Mouse (Mus musculus): ENCODE results near the gene Ifna1. TPM values are rescaled to one million over a fixed set of nuclear protein-coding genes. Genes with fewer than 3 reads are reported as not detected.

The Ifna1 gene
- total RNA-seq (2023): not detected

GRCm38 (mm10) chr4:88849698-88850097 lies at the start of gene Ifna1:
Ifna1 (plus strand) TSS chr4:88850087.

DNA sequence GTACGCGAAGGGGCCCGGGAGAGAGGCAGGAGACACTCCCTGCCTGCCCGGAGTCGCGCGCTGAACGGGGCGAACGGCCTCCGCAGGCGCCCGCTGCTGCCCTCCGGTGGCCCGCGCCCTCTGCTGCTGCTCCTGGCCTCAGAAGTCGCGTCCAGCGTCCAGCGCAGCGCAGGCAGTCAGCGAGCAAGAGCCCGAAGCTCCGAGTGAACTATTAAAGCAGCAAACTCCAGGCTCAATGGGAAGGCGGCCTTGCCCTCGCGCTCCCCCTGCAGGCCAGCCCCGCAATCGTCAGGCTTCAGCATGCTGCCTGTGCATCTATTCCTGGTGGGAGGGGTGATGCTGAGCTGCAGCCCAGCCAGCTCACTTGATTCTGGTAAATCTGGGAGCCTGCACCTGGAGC lies 46.9 kb upstream of the Ifna1 start, which contains the start of gene Gm13287:
TSS of gene Gm13287 (plus strand) at position 301 of the 400 bp plus-strand sequence.

GRCm38 (mm10) chr4:88805231-88805630 lies 44.7 kb upstream of the Ifna1 start, which contains the start of gene Gm13288:
Gm13288 (plus strand) TSS chr4:88805531.

DNA sequence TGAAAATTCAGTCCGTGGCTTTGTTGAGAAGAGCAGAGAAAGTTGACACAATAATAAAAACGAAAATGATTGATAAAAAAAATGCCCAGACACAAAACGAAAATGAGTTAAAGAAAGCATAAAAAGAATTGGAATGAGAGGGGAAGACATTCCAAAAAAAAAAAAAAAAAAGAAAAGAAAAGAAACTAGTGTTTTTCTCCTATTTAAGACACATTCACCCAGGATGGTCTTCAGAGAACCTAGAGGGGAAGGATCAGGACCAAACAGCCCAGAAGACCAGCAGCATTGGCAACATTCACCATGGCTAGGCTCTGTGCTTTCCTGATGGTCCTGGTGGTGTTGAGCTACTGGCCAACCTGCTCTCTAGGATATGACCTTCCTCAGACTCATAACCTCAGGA lies 34.0 kb upstream of the Ifna1 start, which contains the start of gene Ifna7:
TSS of gene Ifna7 (plus strand) at position 301 of the 400 bp plus-strand sequence.

DNA sequence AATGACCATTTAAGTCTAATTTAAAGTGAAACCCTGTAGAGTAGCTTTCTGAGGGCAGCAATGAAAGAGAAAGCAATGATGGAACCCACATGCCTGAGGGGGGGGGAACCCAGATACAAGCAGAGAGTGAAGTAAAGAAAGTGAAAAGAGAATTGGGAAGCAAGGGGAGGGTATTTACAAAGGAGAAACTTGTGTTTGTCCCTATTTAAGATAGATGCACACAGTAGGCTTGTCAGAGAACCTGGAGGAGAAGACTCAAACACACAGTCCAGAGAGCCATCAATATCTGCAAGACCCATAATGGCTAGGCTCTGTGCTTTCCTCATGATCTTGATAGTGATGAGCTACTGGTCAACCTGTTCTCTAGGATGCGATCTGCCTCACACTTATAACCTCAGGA lies 30.2 kb upstream of the Ifna1 start, which contains the start of gene Ifna11:
TSS of gene Ifna11 (plus strand) at position 301 of the 400 bp plus-strand sequence.

GRCm38 (mm10) chr4:88827116-88827515 lies 22.8 kb upstream of the Ifna1 start, which contains the start of gene Ifna6:
Ifna6 (plus strand) TSS chr4:88827416.

DNA sequence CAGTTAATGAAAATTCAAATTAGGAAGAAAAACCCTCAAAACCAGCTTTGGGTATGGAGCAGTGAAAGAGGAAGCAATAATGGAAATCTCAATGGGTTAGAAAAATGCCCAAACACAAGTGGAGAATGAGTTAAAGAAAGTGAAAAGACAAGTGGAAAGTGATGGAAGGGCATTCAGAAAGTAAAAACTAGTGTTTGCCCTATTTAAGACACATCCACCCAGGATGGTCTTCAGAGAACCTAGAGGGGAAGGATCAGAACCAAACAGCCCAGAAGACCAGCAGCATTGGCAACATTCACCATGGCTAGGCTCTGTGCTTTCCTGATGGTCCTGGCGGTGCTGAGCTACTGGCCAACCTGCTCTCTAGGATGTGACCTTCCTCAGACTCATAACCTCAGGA lies 14.7 kb upstream of the Ifna1 start, which contains the start of gene Ifna5:
TSS of gene Ifna5 (plus strand) at position 301 of the 400 bp plus-strand sequence.

GRCm38 (mm10) chr4:88841438-88841911 lies 8.4 kb upstream of the Ifna1 start, which contains the start of gene Ifna4:
Ifna4 (plus strand) TSS chr4:88841861.

GRCm38 (mm10) chr4:88880101-88880500 lies 30.2 kb downstream of the Ifna1 start, which contains the start of gene Ifne:
Ifne (minus strand) TSS chr4:88880201.

Other genes with a start within 250 kb of the Ifna1 start
- not detected for gene Ifna12, start 246.7 kb upstream of the Ifna1 start, total RNA-seq (2023)
- not detected for gene C87499, start 215.7 kb upstream of the Ifna1 start, total RNA-seq (2023)
- not detected for gene Ifna13, start 205.6 kb upstream of the Ifna1 start, total RNA-seq (2023)
- not detected for gene Ifna16, start 173.2 kb upstream of the Ifna1 start, total RNA-seq (2023)
- gene Ifna2, start 166.2 kb upstream of the Ifna1 start, total RNA-seq (2023): not detected
- gene Ifnab, start 158.7 kb upstream of the Ifna1 start, total RNA-seq (2023): not detected
- gene Gm26566, start 128.3 kb upstream of the Ifna1 start, total RNA-seq (2023): 1.9 TPM
- gene Klhl9, start 127.6 kb upstream of the Ifna1 start, total RNA-seq (2023): 51.2 TPM
- not detected for gene Gm13271, start 95.2 kb upstream of the Ifna1 start, total RNA-seq (2023)
- not detected for gene Gm13283, start 90.0 kb upstream of the Ifna1 start, total RNA-seq (2023)
- not detected for gene Gm13290, start 76.3 kb upstream of the Ifna1 start, total RNA-seq (2023)
- gene Gm13289, start 73.2 kb upstream of the Ifna1 start, total RNA-seq (2023): not detected
- gene Gm13272, start 70.2 kb upstream of the Ifna1 start, total RNA-seq (2023): not detected
- not detected for gene Ifnz, start 68.0 kb upstream of the Ifna1 start, total RNA-seq (2023)
- not detected for gene Gm13276, start 64.4 kb upstream of the Ifna1 start, total RNA-seq (2023)
- gene Gm13277, start 61.5 kb upstream of the Ifna1 start, total RNA-seq (2023): not detected
- not detected for gene Gm13278, start 58.5 kb upstream of the Ifna1 start, total RNA-seq (2023)
- not detected for gene Gm13275, start 55.6 kb upstream of the Ifna1 start, total RNA-seq (2023)
- not detected for gene Gm13279, start 52.7 kb upstream of the Ifna1 start, total RNA-seq (2023)
- gene Gm13285, start 50.4 kb upstream of the Ifna1 start, total RNA-seq (2023): not detected
- not detected for gene Gm13287, start 46.8 kb upstream of the Ifna1 start, total RNA-seq (2023)
- 0.38 TPM for gene Gm13288, start 44.6 kb upstream of the Ifna1 start, total RNA-seq (2023)
- gene Ifna7, start 33.9 kb upstream of the Ifna1 start, total RNA-seq (2023): not detected
- not detected for gene Ifna11, start 30.1 kb upstream of the Ifna1 start, total RNA-seq (2023)
- gene Ifna6, start 22.7 kb upstream of the Ifna1 start, total RNA-seq (2023): not detected
- gene Ifna5, start 14.6 kb upstream of the Ifna1 start, total RNA-seq (2023): not detected
- not detected for gene Ifna4, start 8.2 kb upstream of the Ifna1 start, total RNA-seq (2023)
- gene Ifne, start 30.1 kb downstream of the Ifna1 start, total RNA-seq (2023): not detected